Mouse (Mus musculus): ENCODE data around the gene Gm45062. TPM values are rescaled to one million over a fixed set of nuclear protein-coding genes. Genes with fewer than 3 reads are reported as not detected.
A peak's percentile ranks its signal among the peaks of the same experiment; 100 is the strongest.

Gm45062 gene
- total RNA-seq, 1 experiment from 2014 or later: 2.8 TPM

DNA sequence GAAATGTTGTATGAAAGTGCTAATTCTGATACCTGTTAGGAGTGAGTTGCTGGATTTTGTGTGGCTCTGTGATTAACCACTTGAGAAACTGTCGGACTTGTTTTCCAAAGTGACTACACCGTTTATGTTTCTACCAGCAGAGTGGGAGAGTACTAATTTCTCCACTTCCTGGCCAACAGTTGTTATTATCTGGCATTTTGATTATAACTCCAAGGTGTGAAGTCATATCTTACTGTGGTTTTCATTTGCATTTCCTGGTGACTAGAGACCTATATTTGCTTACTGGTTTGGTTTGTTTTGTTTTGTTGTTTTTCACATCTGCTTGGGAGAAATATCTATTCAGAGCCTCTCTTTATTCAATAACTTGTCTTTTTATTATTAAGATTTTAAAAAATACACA, 149.1 kb downstream of the Gm45062 start:
- no peak for ATAC-seq (replicated peaks; ENCODE audit: low read depth, poor library complexity, severe bottlenecking)

DNA sequence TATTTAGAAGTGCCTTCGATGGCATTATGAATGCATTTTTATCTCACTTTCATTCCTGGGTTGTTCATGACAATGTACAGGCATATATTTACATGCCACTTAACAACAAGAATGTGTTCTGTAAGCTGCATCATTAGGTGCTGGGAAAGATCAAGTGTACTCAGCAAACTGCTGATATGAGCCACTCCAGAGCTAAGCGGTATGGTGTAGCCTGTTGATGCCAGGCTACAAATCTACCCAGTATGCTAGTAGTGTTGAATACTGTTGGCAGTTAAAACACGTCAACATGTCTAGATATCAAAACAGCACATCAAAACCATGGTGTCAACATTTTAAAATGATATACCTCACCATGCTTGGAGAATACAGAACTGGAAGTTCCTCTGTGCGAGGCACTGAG, 150.6 kb downstream of the Gm45062 start:
- ATAC-seq (replicated peaks; ENCODE audit: low read depth, poor library complexity, severe bottlenecking): no peak

DNA sequence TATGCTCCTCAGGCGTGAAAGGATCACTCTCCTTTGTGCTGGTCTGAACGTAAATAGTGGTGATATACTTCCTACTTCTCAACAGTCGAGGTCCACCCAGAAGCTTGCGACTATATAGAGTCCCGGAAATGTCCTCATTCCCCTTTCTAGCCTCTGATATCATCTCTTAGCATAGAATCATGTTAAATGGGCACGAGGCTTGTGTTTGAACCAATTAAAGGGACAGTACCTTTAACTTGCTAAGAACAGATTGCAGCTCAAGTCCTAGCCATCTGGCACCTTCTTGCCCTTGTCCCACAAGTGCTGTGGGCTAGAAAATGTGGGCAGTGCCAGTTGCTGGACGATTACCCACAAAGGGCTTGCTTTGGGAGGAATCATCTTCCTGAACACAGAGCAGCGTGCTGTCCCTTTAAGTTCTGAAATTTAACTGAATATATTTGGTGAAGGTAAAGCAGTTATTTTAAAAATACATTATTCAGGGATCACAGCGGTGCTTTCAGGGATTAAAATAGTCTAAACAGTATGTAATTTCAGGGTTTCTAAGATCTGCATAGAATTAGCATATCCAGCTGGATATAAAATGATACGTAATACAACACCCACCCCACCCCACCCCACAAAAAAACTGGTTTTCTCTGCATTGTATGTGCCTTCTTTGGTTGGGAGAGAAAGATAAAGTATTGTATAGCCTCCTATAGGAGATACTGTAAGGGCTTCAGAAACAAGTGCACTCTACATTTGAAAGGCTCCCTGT, 153.8 kb downstream of the Gm45062 start:
- ATAC-seq (replicated peaks; ENCODE audit: low read depth, poor library complexity, severe bottlenecking): no peak

DNA sequence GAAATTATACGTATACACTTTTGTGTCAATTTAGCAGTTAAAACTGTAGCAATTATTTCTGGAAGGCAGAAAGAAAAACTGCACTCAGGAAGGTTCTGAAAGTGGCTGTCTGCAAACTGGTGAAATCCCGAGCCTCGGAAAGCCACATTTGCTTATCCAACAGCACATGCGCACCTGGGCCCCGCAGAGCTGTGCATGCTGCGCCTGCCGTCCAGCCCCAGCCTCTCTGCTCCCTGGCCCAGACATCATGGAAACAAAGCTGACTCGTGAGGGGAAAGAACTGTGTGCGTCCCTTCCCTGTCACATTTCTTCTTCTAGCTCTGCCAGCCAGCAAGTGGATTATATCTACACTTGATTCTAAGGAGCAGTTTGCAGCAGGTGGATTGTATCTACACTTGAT, 154.8 kb downstream of the Gm45062 start:
- ATAC-seq (replicated peaks; ENCODE audit: low read depth, poor library complexity, severe bottlenecking): no peak

DNA sequence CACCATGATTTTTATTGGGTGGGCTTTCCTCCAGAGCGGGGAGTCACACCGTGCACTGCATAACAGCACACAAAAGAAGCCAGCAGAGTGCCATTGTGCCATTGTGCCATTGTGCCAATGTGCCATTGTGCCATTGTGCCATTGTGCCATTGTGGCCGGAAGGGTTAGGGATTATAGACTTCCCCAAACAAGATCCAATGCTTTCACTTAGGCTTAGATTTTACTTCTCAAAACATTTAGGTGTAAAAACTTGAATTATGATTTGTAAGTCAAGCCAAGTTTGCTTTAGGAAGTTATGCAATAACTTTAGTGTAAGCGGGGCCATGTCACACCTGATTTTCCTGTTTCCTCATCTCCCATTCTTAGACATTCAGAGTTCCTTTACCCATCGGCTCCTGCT, 156.6 kb downstream of the Gm45062 start:
- no peak for ATAC-seq (replicated peaks; ENCODE audit: low read depth, poor library complexity, severe bottlenecking)

DNA sequence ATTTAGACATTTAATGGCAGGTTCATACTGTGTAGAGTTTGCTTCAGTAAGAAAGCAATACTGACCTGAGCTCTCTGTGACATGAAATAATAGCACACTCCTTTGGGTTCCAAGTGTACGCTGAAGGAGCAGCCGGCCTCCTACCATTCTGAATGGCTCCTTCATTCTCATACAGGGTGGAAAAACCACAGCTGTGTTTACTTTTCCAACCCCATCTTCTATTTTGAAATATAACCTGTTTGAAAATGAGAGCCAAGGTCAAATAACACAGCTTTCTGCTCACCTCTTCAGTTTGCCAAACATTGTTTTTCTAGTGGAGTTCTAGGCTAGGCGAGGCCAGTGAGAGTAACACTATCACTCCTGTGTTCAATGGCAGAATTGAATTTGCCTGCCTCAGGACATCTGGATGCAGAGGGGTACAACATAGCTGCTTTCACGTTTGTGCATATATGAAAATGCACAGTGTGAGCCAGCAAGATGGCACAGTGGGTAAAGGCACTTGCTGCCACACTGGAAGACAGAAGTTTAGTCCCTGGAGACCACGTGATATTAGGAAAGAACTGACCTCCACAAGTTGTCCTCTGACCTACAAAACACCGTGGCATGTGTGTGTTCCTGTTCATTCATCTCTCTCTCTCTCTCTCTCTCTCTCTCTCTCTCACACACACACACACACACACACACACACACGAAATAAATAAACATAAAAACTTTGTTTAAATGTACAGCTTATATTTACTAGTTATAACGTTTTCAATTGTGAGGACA, 157.7 kb downstream of the Gm45062 start:
- no peak for ATAC-seq (replicated peaks; ENCODE audit: low read depth, poor library complexity, severe bottlenecking)

DNA sequence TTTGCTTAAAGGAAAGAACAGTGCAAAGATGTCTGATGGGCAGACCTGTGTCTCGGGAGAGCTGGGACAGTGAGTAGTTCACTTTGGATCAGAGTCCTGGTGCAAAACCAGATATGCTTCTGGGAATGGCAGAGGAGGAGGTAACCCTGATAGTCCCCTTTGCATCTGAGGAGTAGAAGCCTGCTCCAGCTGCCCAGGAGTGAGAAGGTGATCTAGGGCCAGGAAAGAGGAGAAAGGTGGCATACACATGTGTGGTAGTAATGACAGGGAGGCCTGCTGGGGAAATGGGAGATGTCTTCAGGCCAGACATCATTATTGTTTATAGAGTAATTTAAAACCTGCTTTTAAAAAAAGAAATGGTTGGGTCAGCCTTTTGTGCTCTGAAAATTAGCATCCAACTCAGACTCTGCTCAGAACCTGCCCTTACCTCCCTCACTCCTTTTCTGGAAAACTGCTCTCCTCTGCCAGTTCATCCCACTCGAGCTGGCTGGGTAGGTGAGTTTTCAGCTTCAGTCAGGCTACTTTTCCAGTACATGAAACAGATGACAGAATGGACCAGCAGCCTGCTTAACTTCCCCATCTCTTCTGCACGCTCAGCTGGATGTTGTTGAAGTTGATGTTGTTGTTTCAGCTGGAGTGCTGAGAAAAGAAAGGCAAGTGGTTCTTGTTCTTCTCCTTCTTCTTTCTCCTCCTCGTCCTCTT, 160.4 kb downstream of the Gm45062 start:
- ATAC-seq (replicated peaks; ENCODE audit: low read depth, poor library complexity, severe bottlenecking): no peak

DNA sequence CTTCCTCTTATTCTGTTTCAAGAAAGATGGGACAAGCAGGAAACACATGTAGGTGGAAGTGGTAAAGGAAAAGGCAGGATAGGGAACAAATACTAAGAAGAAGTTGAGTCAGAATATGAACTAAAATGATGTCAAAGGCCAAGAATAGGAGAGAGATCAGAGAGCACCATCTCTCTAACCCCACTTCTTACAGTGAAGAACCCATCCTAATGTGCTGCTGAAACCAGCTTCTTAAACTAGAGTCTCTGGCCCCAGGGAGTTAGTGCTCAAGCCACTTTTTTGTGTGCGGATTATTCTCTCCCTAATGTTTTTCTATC, 160.9 kb downstream of the Gm45062 start:
- no peak for ATAC-seq (replicated peaks; ENCODE audit: low read depth, poor library complexity, severe bottlenecking)

DNA sequence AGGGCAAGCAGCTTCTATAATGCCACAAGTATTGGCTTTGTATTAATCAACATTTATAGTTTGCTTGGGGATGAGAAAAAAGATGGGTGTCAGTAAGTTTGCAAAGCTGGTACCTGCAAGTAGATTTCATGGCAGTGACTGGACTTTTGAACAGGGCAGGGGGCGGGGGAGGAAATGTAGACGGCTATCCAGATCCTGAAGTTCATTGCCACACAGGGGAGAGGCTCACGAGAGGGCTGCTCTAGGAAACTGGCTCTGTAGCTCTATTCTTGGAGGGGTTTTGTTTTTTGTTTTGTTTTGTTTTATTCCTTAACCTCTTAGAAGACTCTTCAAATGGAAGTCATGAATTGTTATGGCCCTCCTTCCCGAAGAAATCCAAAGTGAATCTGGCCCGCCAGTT, 162.2 kb downstream of the Gm45062 start:
- no peak for ATAC-seq (replicated peaks; ENCODE audit: low read depth, poor library complexity, severe bottlenecking)

DNA sequence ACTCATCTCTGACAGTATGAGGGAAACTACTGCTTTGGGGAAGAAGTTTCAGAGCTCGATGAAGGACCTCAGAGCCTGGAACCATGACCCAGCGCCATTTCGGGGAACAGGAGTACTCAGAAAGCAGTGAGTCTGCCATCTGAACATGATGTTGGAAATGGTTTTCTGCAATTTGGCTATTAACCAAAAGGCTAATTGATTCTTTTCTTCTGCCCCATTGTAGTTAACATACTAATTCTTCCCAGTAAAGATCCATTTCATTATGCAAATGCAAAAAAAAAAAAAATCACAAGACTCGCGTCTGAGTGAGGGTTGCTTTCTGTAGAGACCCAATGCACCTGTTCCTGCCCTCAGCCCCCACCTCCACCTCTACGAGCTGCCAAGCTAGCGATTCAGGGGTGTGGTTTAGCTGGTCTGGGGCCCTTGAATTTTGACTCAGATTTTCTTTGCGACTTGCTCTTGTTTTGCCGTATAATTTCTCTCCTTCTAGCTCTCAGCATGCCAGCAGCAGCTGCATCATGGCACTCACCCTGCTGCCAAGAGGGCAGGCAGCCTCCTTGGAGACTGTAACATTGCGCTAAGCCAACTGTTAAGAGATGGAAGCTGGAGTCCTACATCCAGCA, 162.8 kb downstream of the Gm45062 start:
- no peak for ATAC-seq (replicated peaks; ENCODE audit: low read depth, poor library complexity, severe bottlenecking)

DNA sequence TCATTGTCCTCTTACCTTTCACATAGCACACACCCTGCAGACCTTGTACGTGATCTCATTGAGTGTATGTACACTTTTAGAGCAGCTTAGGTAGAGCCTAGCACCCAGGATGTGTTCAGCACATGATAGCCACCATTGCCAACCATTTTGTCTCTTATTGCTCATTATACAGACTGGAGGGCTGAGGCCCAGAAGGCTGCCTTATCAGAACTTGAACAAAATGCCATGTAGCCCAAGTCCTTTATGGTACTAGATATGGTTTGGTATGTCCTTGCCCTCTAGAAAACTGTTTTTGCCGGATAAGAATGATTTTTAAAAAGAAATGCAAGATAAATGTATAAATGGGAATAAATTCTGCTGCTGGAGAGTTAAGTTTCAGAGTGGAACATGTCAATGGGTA, 163.9 kb downstream of the Gm45062 start:
- no peak for ATAC-seq (replicated peaks; ENCODE audit: low read depth, poor library complexity, severe bottlenecking)

DNA sequence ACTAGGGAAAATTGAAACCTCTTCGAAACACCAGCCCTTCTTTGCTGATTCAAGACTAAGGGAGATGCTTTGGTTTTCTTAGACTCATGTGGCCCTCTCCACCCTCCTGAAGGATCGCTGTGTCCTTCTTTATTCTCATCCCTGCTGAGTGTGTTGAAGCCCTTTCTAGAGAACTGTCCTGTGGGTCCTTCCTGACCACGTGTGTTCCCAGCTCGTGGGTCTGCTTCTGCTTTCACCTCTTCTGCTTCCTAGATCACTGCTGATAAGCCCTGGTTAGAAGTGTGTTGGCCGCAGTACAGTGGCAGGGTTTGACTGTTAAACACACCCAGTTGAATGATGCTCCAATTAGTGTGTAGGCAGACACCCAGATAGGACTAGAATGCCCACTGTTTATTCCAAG, 168.4 kb downstream of the Gm45062 start:
- peak; percentile 60 for ATAC-seq (replicated peaks; ENCODE audit: low read depth, poor library complexity, severe bottlenecking)

DNA sequence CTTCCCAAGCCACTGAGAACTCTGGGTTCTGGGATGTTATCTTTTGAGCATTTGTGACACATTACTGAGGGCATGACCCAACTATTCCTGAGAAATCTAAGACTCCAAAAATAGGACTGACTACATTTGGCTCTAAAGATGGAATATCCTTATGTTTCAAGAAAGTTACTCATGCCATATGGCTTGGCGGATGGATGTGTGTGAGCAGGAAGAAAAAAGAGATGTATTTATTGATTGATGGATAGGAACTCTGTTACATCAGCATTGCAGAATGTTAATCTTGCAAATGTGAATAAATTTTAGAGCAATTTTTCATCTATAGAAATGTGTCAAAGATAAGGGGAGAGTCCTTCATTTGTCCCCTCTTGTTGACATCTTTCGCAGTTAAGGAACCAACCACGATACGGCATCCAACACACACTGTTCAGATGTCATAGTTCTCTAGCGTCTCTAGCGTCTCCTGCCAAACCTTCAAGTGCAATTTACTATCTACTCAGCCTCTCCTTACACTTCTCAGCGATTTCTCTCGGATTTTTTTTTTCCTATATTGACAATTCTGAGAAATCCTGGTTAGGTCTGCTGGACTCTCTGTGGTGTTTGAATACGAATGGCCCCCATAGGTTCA, 171.5 kb downstream of the Gm45062 start:
- ATAC-seq (replicated peaks; ENCODE audit: low read depth, poor library complexity, severe bottlenecking): no peak

DNA sequence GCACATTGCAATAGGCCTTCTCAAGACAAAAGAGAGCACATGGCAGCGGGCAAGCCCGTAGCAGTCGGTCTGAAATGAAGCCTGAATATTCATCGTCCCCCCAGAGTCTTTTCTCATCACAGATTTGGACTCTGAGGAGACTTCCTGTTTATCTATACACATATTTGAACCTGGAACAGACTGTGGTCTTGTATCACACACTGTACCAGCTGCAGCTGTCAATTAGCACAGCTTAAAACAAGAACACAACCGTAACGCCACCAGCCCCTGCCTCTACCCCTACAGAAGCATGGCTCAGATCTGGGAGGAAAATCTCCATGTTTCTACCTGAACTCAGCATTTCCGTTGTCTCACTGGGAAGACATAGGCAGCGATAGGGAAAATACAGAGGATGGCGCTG, 173.9 kb downstream of the Gm45062 start:
- ATAC-seq (replicated peaks; ENCODE audit: low read depth, poor library complexity, severe bottlenecking): no peak

DNA sequence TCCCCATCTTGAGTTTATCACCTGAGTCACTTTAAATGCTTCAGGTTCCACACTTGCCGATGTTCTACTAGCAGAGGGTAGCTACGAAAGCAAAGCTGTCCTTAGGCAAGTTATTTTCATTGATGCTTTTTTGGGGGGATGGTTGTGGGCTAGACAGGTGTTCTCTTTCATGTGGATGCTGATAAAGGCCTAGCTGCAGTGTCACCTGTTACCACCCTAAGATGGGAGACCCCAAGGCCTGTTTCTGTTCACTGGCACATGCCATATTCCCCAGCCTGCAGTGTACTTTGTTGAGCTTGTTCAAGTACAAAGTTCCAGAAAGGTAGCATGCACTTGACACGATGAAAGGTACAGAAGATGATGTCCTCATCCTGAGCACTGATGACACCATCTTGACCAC, 178.7 kb downstream of the Gm45062 start:
- ATAC-seq (replicated peaks; ENCODE audit: low read depth, poor library complexity, severe bottlenecking): no peak

DNA sequence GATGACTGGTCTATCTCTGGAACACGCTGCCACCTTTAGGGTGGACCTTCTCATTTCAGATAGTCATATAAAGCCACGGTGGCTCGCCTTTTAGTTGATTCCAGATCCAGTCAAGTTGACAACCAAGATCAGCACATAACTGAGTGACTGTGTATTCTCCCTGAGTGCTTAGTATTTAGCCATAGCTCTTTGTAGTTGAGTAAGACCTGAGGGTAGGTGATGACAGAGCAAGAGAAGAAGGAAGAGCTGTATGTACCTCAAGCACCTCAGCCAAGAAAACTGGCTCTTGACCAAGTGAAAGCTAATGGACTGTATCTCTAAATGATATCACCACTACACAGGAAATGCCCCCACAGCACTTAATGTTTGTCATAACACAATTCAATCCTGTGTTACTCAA, 182.6 kb downstream of the Gm45062 start:
- no peak for ATAC-seq (replicated peaks; ENCODE audit: low read depth, poor library complexity, severe bottlenecking)

DNA sequence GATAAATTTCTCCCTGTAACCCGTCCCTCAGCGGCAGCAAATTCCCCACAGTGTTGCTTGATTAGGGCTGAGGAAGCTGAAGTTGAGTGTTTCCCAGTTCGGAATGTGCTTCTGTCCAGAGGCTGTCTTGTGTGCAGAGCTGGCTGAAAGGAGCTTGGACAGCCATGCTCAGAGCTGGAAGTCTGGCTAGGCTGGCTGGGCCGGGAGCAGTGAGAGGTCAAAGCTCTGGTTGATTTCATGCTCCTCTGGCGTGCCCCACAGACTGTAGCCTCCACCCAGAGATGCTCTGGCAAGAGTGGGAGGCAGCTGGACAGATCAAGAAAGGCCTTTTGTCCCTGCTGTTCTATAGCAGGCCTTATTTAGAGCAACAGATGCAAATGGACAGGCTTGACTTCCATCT, 187.5 kb downstream of the Gm45062 start:
- ATAC-seq (replicated peaks; ENCODE audit: low read depth, poor library complexity, severe bottlenecking): no peak

DNA sequence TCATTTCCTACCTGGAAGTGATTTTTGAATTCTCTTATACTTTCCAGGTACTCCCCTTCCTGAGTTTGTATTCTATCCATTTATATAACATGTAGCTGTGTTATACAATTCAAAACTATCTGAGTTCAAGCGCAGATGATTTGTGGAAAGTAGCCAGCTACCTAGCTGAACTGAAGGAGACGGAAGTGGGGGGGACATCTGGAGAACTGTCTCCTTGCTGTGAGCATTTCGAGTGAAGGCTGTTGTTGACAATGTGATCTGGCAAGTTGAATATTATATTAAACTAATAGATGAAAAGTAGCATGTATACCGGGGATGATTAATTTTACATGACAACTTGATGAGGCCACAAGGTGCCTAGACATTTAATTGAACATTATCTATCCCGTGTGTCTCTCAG, 196.3 kb downstream of the Gm45062 start:
- ATAC-seq (replicated peaks; ENCODE audit: low read depth, poor library complexity, severe bottlenecking): no peak

DNA sequence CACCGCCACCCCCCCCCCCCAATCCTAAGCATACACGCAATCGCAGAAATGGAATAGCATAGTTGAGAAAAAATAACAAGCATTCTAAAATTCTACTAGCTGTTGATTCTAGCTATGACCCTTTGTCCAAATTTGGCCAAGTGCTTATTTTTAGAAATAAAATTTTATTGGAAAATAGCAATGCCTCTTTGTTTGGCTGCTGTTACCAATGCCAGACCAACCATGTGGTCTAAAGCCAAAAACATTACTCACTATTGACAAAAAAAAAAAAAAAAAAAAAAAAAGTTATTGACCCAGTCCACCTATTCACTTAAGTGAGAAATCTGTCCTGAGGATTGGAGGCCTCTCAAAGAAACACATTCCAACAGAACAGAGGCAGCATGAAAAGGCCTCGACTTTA, 199.3 kb downstream of the Gm45062 start:
- ATAC-seq (replicated peaks; ENCODE audit: low read depth, poor library complexity, severe bottlenecking): no peak

DNA sequence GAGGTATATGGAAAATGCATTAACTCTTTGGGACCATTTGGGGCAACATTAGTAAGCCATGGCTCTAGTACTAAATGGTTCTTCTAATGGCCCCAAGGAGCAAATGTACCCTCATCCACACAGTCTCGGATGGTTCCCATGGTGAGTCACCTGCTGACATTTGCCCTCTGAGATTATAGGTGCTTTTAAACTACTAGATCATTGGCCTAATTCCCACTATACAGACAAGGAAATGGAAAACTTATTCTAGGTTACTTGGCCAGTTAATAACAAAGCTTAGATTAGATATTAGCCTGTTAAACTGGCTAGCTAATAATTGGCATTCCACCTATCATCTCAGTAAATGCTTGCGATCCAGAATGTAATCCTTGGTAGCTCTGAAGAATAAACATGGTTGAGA, 203.2 kb downstream of the Gm45062 start:
- no peak for ATAC-seq (replicated peaks; ENCODE audit: low read depth, poor library complexity, severe bottlenecking)
